Mouse (Mus musculus) hindbrain, embryonic 10.5 days (tissue): ENCODE results near the gene Cela3a. TPM values are rescaled to one million over a fixed set of nuclear protein-coding genes. Genes with fewer than 3 reads are reported as not detected.

Experiments used
- DNase-seq: peaks from one replicate; pipeline ENCODE4 v3.0.0-alpha.2; 2017; ENCODE audit warnings: low spot score
- H3K27ac ChIP-seq: fragments of 300-500 bp; sonication (generic); 2 replicates; pipeline ENCODE4 v1.5.1; 2016; ENCODE audit warnings: mild to moderate bottlenecking, moderate library complexity
- H3K27me3 ChIP-seq: fragments of 300-500 bp; sonication (generic); 2 replicates; pipeline ENCODE4 v1.6.1; 2016; ENCODE audit warnings: mild to moderate bottlenecking; ENCODE audit not compliant: poor library complexity, insufficient read depth, severe bottlenecking
- H3K36me3 ChIP-seq: fragments of 300-500 bp; sonication (generic); 2 replicates; pipeline ENCODE4 v1.6.1; 2016; ENCODE audit warnings: mild to moderate bottlenecking, moderate library complexity
- H3K4me1 ChIP-seq: fragments of 300-500 bp; sonication (generic); replicated peaks from 2 replicates; pipeline ENCODE4 v1.6.1; 2016; ENCODE audit warnings: mild to moderate bottlenecking
- H3K4me3 ChIP-seq: fragments of 300-500 bp; sonication (generic); 2 replicates; pipeline ENCODE4 v1.5.1; 2016; ENCODE audit warnings: mild to moderate bottlenecking, moderate library complexity
- H3K9me3 ChIP-seq: fragments of 300-500 bp; sonication (generic); 2 replicates; pipeline ENCODE4 v1.6.1; 2016; ENCODE audit warnings: mild to moderate bottlenecking, moderate library complexity
- WGBS: fragments of 180-500 bp; shearing (Covaris S2); methylation state at CpG from one replicate; pipeline ENCODE4 v1.1.7; 2016; 5-methylcytosine and 5-hydroxymethylcytosine counted together
- polyA plus RNA-seq: library from polyadenylated mRNA; unstranded; fragments of >200 nt; fragmentation: Nextera tagmentation; extraction: Ambion mirVana; gene quantifications from 2 replicates; pipeline ENCODE4 v1.2.1, GENCODE M21; 2016

Cela3a gene
- polyA plus RNA-seq, 1 experiment from 2014 or later: not detected

- Histone ChIP-seq H3K4me1 (peaks cover 29% of the 10 kb centered on the region), H3K27me3 (no peaks in the 10 kb centered on the region), H3K36me3 (no peaks in the 10 kb centered on the region), H3K27ac (no peak overlapping the region), H3K9me3 (no peaks in the 10 kb centered on the region), H3K4me3 (no peak overlapping the region)
- no peak for DNase-seq
- 69% methylated on average over 2 of the region's 2 CpGs for WGBS
Observed at GRCm38 (mm10) chr4:137376778-137377177, 32.8 kb downstream of the Cela3a start.

GRCm38 (mm10) chr4:137375314-137376278, 34.0 kb downstream of the Cela3a start:
- Histone ChIP-seq H3K36me3 (no peaks in the 10 kb centered on the region), H3K4me3 (no peak overlapping the region), H3K4me1 (peaks cover 23% of the 10 kb centered on the region), H3K27me3 (no peaks in the 10 kb centered on the region), H3K27ac (peak overlapping the region; percentile 53), H3K9me3 (no peaks in the 10 kb centered on the region)
- peak; percentile 47 for DNase-seq
- 52% methylated on average over 19 of the region's 19 CpGs for WGBS

- H3K9me3 ChIP-seq: no peaks in the 10 kb centered on the region
- WGBS: 51% methylated on average over 6 of the region's 6 CpGs
- no peaks in the 10 kb centered on the region for H3K27me3 ChIP-seq
- no peaks in the 10 kb centered on the region for H3K36me3 ChIP-seq
- DNase-seq: no peak
- peak overlapping the region; percentile 70 for H3K27ac ChIP-seq
- H3K4me3 ChIP-seq: no peak overlapping the region
- peaks cover 32% of the 10 kb centered on the region for H3K4me1 ChIP-seq
Observed at GRCm38 (mm10) chr4:137373711-137374110, 35.9 kb downstream of the Cela3a start.

- peaks cover 36% of the 10 kb centered on the region for H3K4me1 ChIP-seq
- H3K4me3 ChIP-seq: no peak overlapping the region
- no peak overlapping the region for H3K27ac ChIP-seq
- DNase-seq: no peak
- no peaks in the 10 kb centered on the region for H3K27me3 ChIP-seq
- H3K36me3 ChIP-seq: no peaks in the 10 kb centered on the region
- no peaks in the 10 kb centered on the region for H3K9me3 ChIP-seq
- WGBS: 90% methylated on average over 16 of the region's 16 CpGs
Observed at GRCm38 (mm10) chr4:137371596-137372523, 37.7 kb downstream of the Cela3a start.

GRCm38 (mm10) chr4:137369954-137370750, 39.4 kb downstream of the Cela3a start:
- peaks cover 28% of the 10 kb centered on the region for H3K4me1 ChIP-seq
- peak; percentile 63 for DNase-seq
- peak overlapping the region; percentile 51 for H3K4me3 ChIP-seq
- H3K27ac ChIP-seq: peak overlapping the region; percentile 87
- no peaks in the 10 kb centered on the region for H3K36me3 ChIP-seq
- WGBS: 9% methylated on average over 28 of the region's 29 CpGs
- H3K27me3 ChIP-seq: no peaks in the 10 kb centered on the region
- H3K9me3 ChIP-seq: no peaks in the 10 kb centered on the region

- WGBS: 33% methylated on average over 1 of the region's 1 CpGs
- H3K27me3 ChIP-seq: no peaks in the 10 kb centered on the region
- H3K36me3 ChIP-seq: no peaks in the 10 kb centered on the region
- H3K27ac ChIP-seq: peak overlapping the region; percentile 19; the same call in 1 of the 2 replicates
- H3K9me3 ChIP-seq: no peaks in the 10 kb centered on the region
- H3K4me3 ChIP-seq: no peak overlapping the region
- peaks cover 19% of the 10 kb centered on the region for H3K4me1 ChIP-seq
- no peak for DNase-seq
Observed at GRCm38 (mm10) chr4:137368198-137368597, 41.4 kb downstream of the Cela3a start.

GRCm38 (mm10) chr4:137367275-137368088, 42.1 kb downstream of the Cela3a start:
- Histone ChIP-seq H3K27me3 (no peaks in the 10 kb centered on the region), H3K9me3 (no peaks in the 10 kb centered on the region), H3K36me3 (no peaks in the 10 kb centered on the region), H3K4me3 (no peak overlapping the region), H3K4me1 (peaks cover 19% of the 10 kb centered on the region), H3K27ac (peak overlapping the region; percentile 9; the same call in 1 of the 2 replicates)
- DNase-seq: no peak
- WGBS: 51% methylated on average over 5 of the region's 5 CpGs

GRCm38 (mm10) chr4:137366097-137366496, 43.5 kb downstream of the Cela3a start:
- H3K36me3 ChIP-seq: no peaks in the 10 kb centered on the region
- DNase-seq: no peak

GRCm38 (mm10) chr4:137365356-137366062, 44.1 kb downstream of the Cela3a start:
- no peak overlapping the region for H3K4me3 ChIP-seq
- H3K4me1 ChIP-seq: peaks cover 18% of the 10 kb centered on the region
- 88% methylated on average over 19 of the region's 19 CpGs for WGBS
- H3K9me3 ChIP-seq: no peaks in the 10 kb centered on the region
- DNase-seq: no peak
- H3K27ac ChIP-seq: no peak overlapping the region
- H3K27me3 ChIP-seq: no peaks in the 10 kb centered on the region
- H3K36me3 ChIP-seq: no peaks in the 10 kb centered on the region

More at GRCm38 (mm10) chr4:137366097-137366496, 43.5 kb downstream of the Cela3a start:
- Histone ChIP-seq H3K27me3 (no peaks in the 10 kb centered on the region), H3K9me3 (no peaks in the 10 kb centered on the region), H3K4me1 (peaks cover 19% of the 10 kb centered on the region), H3K27ac (no peak overlapping the region), H3K4me3 (no peak overlapping the region)
- WGBS: 84% methylated on average over 4 of the region's 4 CpGs

GRCm38 (mm10) chr4:137364826-137365225, 44.8 kb downstream of the Cela3a start:
- no peak for DNase-seq
- 91% methylated on average over 6 of the region's 6 CpGs for WGBS
- no peaks in the 10 kb centered on the region for H3K36me3 ChIP-seq
- peaks cover 11% of the 10 kb centered on the region for H3K4me1 ChIP-seq
- no peak overlapping the region for H3K4me3 ChIP-seq
- H3K27ac ChIP-seq: no peak overlapping the region
- H3K27me3 ChIP-seq: no peaks in the 10 kb centered on the region
- H3K9me3 ChIP-seq: no peaks in the 10 kb centered on the region

- H3K27ac ChIP-seq: no peak overlapping the region
- no peak for DNase-seq
- no peak overlapping the region for H3K4me3 ChIP-seq
- H3K4me1 ChIP-seq: peaks cover 5% of the 10 kb centered on the region
- no peaks in the 10 kb centered on the region for H3K36me3 ChIP-seq
- no peaks in the 10 kb centered on the region for H3K9me3 ChIP-seq
- whole genome bisulfite sequencing: 69% methylated on average over 3 of the region's 3 CpGs
- no peaks in the 10 kb centered on the region for H3K27me3 ChIP-seq
Observed at GRCm38 (mm10) chr4:137360996-137361395, 48.6 kb downstream of the Cela3a start.
